28 mouse cellular contexts compared by ENCODE assay signal in the genomic region with DNA sequence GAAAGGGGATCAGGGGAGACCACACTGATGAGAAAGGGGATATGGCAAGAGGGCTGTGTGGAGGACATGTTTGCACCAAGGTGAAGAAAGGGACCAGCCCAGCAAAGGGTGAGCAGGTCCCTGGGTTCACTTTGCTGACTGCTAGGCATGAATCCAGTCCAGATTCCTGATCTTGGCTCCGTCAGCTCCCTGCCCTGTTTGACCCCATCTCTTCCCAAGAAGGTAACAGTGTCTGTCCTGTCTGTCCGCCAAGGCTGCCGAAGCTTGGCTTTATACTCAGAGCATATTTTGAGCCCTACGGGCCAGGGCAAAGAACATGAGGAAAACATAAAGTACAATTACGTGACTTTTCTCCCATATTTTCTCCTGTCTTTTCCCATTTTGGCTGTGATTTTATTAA.
A peak's percentile ranks its signal among the peaks of the same experiment; 100 is the strongest.
DNase-seq lines count a peak whose midpoint lies in the region; ATAC-seq and TF ChIP-seq lines count a peak whose summit lies in the region.
"Had no signal": no experiment of that assay in that cellular context is flagged by ENCODE, and none has a peak within 500 bp of the region (broad histone marks: within the 10 kb centered on the region; RNA-seq: fewer than 3 reads in every experiment).

No protein-coding gene starts in this region.

- TF ChIP-seq CTCF in gastrocnemius, adult 2 months (IDR thresholded peaks at IDR 0.05): no peak
- TF ChIP-seq CTCF in liver, adult 2 months (IDR thresholded peaks at IDR 0.05; ENCODE audit: low read depth, low read length): no peak

- H3K9ac ChIP-seq in liver, adult 2 months (ENCODE audit: low read depth, low read length): no peak overlapping the region
- no peak overlapping the region for H3K9ac ChIP-seq in liver, embryonic 12.5 days
- H3K9ac ChIP-seq: forebrain, embryonic 13.5 days; heart, embryonic 15.5 days; hindbrain, embryonic 13.5 days had no signal

- peak overlapping the region; percentile 51 for H3K27ac ChIP-seq in gastrocnemius, adult 2 months
- H3K27ac ChIP-seq in liver, adult 2 months (replicated peaks; ENCODE audit: insufficient read depth, low read depth, low read length): no peak overlapping the region
- H3K27ac ChIP-seq in liver, embryonic 12.5 days: no peak overlapping the region
- H3K27ac ChIP-seq: forebrain, embryonic 10.5 days; forebrain, embryonic 13.5 days; heart, embryonic 10.5 days; heart, embryonic 15.5 days; hindbrain, embryonic 10.5 days; hindbrain, embryonic 13.5 days; hindbrain, postnatal 0 days had no signal

- no peaks in the 10 kb centered on the region for H3K79me2 ChIP-seq in liver, adult 2 months (ENCODE audit: control insufficient read depth, insufficient read depth, low read length)

- H3K36me3 ChIP-seq in liver, adult 2 months (ENCODE audit: control insufficient read depth, insufficient read depth, low read length): no peaks in the 10 kb centered on the region
- no peaks in the 10 kb centered on the region for H3K36me3 ChIP-seq in liver, embryonic 12.5 days
- H3K36me3 ChIP-seq: forebrain, embryonic 10.5 days; G1E; heart, embryonic 15.5 days; hindbrain, embryonic 10.5 days; hindbrain, embryonic 13.5 days had no signal

- H3K27me3 ChIP-seq in liver, adult 2 months (ENCODE audit: control insufficient read depth, insufficient read depth, low read length): no peaks in the 10 kb centered on the region
- no peaks in the 10 kb centered on the region for H3K27me3 ChIP-seq in liver, embryonic 12.5 days (replicated peaks)
- H3K27me3 ChIP-seq: CH12.LX; forebrain, embryonic 13.5 days; heart, embryonic 15.5 days; hindbrain, embryonic 13.5 days had no signal

- ATAC-seq in liver, embryonic 12.5 days: no peak
- ATAC-seq: forebrain, embryonic 13.5 days; forebrain, embryonic 16.5 days; hindbrain, postnatal 0 days; inflammation-experienced regulatory T-cells, adult 6 months; intestine, embryonic 16.5 days; Patski had no signal

- no peak for TF ChIP-seq POLR2A in liver, adult 2 months (IDR thresholded peaks at IDR 0.05; ENCODE audit: extremely low read depth, insufficient read depth, low read length)

- DNase-seq in gastrocnemius, adult 2 months: peak; percentile 72
- no peak for DNase-seq in gastrocnemius, postnatal 4 days (ENCODE audit: low spot score in 2 of 2)
- peak; percentile 51 for DNase-seq in liver, adult 2 months (ENCODE audit: extremely low read depth, low read depth, low spot score)
- DNase-seq in gastrocnemius, postnatal 25 days: peak; percentile 30
- no peak for DNase-seq in urinary bladder, postnatal 14 days (ENCODE audit: low spot score)
- DNase-seq in testis, postnatal 10 days (ENCODE audit: low spot score): no peak
- DNase-seq: adrenal gland, postnatal 10 days; adrenal gland, postnatal 36 days; B cell, adult 2 months; cerebellum, adult 18-20 months; cerebellum, adult 9-10 months; cerebellum, postnatal 14 days; heart, postnatal 36 days; kidney, adult 18-20 months had no signal

- H3K4me2 ChIP-seq in liver, embryonic 12.5 days: no peak overlapping the region
- H3K4me2 ChIP-seq: forebrain, embryonic 13.5 days; heart, embryonic 15.5 days; hindbrain, embryonic 13.5 days had no signal

- no peaks in the 10 kb centered on the region for H3K4me1 ChIP-seq in liver, adult 2 months (ENCODE audit: control insufficient read depth, insufficient read depth, low read length)
- no peaks in the 10 kb centered on the region for H3K4me1 ChIP-seq in liver, embryonic 12.5 days
- H3K4me1 ChIP-seq: forebrain, embryonic 10.5 days; forebrain, embryonic 13.5 days; heart, embryonic 10.5 days; heart, embryonic 15.5 days; hindbrain, embryonic 10.5 days; hindbrain, embryonic 13.5 days had no signal

- H3K9me3 ChIP-seq in liver, embryonic 12.5 days (replicated peaks): no peaks in the 10 kb centered on the region
- H3K9me3 ChIP-seq: heart, embryonic 10.5 days; heart, embryonic 15.5 days; hindbrain, embryonic 13.5 days had no signal

- WGBS in liver, adult 2 months: 63% methylated on average over 5 of the region's 5 CpGs
- WGBS in liver, embryonic 12.5 days (ENCODE audit: insufficient replicate concordance): 79% methylated on average over 5 of the region's 5 CpGs

- intact Hi-C loops in gastrocnemius, adult 2 months (cut with DNase I): loop anchor here (5.0 kb wide), 2 partner anchors 52 to 107 kb away; no protein-coding TSS in a partner anchor

- no peak overlapping the region for H3K4me3 ChIP-seq in gastrocnemius, adult 2 months
- no peak overlapping the region for H3K4me3 ChIP-seq in liver, adult 2 months (ENCODE audit: insufficient read depth, low read depth, low read length)
- H3K4me3 ChIP-seq in liver, embryonic 12.5 days: no peak overlapping the region
- H3K4me3 ChIP-seq: forebrain, embryonic 10.5 days; forebrain, embryonic 13.5 days; heart, embryonic 10.5 days; heart, embryonic 15.5 days; hindbrain, embryonic 10.5 days; hindbrain, embryonic 13.5 days had no signal

Comparison
In these comparisons a context has a peak if more than half of its experiments do, and no peak if none do; other contexts are left out.
1. DNase-seq: peak in gastrocnemius, adult 2 months (single experiment), liver, adult 2 months (single experiment) and gastrocnemius, postnatal 25 days (single experiment); none in gastrocnemius, postnatal 4 days (0 of 2), urinary bladder, postnatal 14 days (single experiment) and testis, postnatal 10 days (single experiment).